Mouse (Mus musculus) inflammation-experienced regulatory T-cells, adult 6 months (primary cell): ENCODE measurements around the gene Tcirg1. TPM values are rescaled to one million over a fixed set of nuclear protein-coding genes. Genes with fewer than 3 reads are reported as not detected.

Experiments
- ATAC-seq: one replicate; pipeline ENCODE4 v1.8.0; 2017
- polyA plus RNA-seq, 3 experiments: library from polyadenylated mRNA; unstranded; fragments of 100-300 nt; shearing (Covaris generic); gene quantifications; one replicate each; pipeline ENCODE4 v1.2.1; 2017

Gene Tcirg1
- 10 to 100 TPM; 57.2 to 85.0 (median 60.4) TPM for polyA plus RNA-seq

DNA sequence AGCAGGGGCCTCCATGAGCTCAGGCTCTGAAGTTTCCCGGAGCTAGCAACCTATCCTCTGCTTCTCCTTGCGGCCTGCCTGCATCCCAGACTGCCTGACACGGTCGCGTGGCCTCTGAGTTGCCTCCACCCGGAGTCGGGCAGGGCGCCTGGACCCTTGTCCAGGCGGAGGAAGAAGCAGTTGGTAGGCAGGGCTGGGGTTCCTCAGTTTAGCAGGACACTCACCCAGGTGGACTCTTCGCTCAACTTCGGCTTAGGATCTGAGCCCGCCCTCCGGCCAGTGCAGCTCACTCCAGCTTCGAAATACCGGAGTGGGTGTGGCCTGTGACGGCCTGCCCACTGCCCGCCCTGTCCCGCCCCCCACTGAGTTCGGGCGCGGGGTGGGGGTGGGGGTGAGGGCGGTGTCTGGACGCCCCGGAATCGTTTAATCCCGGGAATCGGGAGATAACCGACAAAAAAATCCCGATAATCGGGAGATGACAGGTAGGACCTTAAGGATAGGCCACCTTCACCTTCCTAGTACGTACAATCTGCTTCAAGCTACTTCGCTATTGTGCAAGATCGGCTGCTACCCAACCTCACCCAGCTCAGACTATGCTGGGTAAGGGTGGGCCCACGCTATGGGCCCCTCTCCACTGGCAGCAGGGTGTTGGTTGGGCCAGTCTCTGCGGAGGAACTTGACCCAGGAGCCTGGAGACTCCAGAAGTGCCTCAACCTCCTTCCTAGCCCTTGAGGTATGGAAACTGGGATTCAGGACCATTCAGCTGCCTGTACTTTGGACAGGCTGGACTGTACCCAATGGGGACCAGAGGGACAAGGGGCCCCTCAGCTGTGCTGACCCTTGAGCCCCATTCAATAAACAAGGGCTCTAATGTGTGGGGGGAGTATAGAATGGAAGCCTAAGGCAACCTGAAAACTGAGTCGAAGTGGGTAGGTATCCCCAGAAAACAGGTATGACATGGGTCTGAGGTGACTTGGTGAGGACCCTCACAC, at the start of gene Tcirg1:
Tcirg1 (minus strand) TSS at position 339 of the 992 bp plus-strand sequence.
- ATAC-seq, result peak; percentile 80

DNA sequence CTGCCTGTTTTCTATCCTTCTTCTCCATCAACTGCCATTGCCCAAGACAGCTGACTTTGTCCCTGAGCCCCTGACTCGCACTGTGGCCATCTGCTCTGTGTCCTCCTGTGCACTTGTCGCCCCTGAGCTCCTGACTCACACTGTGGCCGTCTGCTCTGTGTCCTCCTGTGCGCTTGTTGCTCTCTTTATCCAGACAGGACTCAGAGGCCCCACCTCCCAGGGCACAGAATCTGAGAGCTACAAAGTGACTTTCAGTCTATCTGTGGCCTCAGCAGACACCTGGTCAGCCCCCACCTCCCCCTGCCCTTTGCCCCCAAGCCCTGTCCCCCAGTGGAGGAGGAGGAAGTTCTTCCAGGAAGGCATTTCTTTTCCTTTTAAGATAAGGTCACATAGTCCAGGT, 48.9 kb upstream of the Tcirg1 start:
- ATAC-seq, result no peak

DNA sequence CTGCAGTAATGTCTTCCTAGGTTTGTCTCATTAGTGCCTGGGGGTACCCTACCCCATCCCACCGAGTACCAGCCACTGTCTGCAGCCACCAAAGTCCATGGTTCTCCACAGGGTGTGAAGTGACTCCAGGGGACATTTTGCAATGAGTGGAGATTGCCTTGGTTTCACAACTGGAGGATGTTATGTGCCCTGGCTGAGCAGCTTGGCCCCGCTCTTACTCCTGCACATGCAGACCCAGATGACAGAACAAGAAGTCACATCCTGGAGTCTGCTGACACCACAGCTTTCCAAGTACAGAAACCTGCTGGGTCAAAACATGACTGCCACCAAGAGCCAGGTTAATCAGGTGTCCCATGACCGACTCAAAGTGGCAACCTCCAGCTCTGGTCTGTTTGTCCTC, 48.1 kb upstream of the Tcirg1 start:
- ATAC-seq, result no peak

DNA sequence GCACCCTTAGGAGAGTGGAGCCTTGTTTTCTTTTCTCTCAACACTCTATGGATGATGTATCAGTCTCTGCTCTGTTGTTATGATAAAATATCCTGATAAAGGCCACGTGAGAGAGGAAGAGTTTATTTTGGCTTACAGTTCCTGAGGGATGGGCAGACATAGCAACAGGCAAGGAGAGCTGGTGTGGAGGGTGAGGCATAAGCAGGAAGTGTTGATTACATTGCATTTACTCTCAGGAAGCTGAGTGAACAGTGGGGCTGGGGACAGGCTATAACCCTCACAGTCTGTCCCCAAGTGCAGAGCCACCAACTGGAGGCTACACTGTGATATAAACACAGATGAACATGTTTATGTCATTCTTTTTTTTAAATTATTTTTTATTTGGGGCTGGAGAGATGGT, 45.2 kb upstream of the Tcirg1 start:
- ATAC-seq, result no peak

DNA sequence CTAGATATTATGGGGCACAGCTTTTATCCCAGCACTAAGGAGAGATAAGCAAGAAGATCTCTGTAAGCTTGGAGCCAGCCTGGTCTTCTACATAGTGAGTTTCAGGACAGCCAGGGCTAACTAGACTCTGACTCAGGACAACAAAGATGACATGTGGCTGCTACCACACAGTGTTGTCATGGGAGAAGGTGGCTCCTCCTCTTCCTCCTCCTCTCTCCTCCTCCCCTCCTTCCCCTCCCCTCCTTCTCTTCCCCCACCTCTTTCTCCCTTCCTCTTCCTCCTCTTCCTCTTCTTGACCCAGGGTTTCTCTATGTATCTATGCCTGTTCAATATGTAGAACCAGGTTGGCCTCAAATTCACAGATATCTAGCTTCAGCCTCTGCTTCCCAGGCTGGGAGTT, 44.5 kb upstream of the Tcirg1 start:
- ATAC-seq, result no peak

DNA sequence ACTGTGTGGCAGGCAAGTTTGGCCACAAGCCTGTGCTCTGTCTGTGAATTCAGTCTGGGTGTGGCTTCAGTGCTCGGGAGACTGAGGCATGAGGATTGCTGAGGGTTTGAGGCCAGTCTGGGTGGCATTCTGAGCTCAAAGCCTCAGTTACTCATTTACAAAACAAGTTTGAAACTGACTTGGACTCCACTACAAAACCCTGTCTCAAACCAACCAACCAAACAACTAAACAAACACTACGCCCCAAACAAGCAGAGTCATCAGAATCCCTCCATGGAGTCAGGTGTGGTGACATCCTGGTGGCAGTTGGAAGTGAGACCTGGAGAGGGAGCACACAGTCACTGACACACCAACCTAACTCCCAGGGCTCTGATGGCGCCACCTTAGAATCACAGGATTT, 43.4 kb upstream of the Tcirg1 start:
- no peak for ATAC-seq

DNA sequence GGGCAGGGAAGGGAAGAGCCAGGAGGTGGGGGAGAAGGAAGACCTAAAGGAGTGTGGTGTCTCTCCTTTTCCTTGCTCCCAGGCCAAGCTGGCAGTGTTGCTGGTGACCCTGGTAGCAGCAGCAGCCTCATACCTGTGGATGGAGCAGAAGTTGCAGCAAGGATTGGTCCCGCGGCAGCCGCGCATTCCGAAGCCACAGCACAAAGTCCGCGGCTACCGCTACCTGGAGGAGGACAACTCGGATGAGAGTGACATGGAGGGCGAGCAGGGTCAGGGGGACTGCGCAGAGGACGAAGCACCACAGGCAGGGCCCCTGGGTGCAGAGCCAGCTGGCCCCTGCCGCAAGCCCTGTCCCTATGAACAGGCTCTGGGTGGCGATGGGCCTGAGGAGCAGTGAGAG, 41.6 kb upstream of the Tcirg1 start:
- ATAC-seq, result no peak

DNA sequence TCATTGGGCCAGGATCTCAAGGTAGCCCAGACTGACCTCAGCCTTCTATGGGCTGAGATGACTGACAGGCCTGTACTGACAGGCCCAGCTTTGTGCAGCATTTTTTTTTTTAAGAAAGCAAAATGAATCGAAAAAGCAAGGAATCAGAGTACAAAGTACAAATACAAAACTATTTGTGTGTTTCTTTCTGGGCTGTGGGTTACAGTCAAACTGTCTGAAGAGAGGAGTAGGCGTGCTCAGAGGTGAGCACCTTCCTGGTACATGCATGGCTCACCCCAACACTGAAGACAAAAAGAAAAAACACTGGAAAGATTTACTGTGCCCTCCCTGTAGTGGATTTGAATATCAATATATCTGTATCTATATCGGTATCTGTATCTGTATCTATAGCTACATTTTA, 40.9 kb upstream of the Tcirg1 start:
- no peak for ATAC-seq

DNA sequence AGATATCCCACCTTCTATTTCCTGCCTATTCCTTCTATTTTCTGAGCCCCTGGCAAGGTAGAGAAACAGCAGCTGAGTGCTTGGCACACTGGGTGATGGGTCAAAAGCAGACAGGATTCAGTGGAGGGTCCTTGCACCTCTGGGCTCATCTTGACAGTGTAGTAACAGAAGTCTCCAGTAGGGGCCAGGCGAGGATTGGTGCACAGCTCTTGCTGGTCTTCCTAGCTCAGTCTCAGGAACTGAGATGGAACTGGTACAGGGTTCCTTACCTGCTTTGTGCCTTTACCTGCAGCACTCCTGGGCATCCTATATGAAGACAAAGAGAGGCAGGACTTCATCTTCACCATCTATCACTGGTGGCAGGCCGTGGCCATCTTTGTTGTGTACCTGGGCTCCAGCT, 39.8 kb upstream of the Tcirg1 start:
- ATAC-seq, result peak; percentile 43

DNA sequence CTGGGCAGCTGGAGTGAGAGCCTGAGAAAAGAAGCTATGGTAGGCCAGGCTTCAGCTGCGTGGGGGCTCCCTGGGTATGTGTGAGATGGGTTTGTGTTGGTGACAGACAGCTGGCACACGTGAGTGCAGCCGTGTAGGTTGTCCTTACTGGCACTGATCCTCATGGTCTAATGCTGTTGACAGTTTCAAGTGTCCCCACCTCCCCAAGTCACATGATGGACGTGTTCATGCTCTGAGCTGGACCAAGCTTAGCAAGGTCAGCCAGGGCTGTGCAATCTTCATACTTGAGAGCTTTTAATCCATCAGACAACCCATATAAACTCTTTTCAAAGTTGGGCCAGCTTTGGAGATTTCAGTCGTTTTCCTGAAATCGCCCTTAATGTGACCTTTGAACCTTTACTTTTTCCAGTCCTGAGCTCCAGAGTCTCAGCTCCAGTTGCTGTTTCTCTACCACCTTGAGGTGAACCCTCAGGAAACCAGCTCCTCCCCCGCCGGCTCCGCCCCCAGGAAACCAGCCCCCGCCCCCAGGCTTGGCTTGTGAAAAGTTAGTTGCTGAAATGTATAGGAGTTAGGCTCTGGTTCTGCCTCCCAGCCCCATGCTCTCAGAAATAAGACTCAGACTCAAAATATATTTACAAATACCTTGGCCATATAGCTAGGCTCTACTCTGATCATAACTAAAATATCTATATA, 39.1 kb upstream of the Tcirg1 start:
- no peak for ATAC-seq

DNA sequence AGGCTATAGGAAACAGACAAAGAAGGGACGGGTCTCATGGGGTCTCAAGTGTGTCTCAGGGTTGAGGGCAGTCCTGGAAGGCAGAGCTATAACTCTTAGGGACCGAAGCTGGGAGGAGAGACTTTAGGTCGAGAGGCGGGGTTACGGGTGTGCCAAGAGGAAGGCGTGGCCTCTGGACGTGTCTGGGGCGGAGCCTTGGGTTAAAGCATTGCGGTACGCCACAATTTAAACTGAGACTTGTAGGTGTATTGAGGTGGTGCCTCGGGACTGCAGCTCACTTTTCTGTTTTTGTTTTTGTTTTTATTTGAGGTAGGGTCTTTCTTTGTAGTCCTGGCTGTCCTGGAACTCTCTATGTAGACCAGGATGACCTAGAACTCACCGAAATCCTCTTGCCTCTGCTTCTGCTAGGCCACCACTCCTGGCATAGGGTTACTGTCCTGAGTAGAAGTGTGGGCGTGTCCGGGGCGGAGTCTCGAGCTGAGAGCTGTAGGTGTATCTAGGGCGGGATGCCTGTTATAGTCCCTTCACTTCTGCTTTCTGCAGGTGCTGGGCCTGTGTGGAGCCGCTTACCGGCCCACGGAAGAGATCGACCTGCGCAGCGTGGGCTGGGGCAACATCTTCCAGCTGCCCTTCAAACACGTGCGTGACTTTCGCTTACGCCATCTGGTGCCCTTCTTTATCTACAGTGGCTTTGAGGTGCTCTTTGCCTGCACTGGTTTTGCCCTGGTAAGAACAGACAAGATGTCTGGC, 36.2 kb upstream of the Tcirg1 start:
- peak; percentile 71 for ATAC-seq

DNA sequence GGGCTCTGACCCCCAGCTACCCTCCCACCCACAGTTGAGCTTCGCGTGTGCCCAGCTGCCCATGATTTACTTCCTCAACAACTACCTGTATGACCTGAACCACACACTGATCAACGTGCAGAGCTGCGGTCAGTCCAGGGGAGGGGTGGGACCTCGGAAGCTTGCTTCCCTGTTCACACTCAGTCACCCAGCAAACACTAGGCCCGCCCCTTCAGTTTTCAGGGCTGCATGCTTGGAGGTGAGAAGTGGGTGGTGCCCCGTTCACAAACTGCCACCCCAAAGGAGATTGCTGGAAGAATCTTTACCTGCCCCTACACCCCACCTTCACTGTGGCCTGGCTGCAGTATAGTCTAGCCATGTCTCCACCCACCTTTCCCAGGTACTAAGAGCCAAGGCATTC, 35.4 kb upstream of the Tcirg1 start:
- ATAC-seq, result no peak

DNA sequence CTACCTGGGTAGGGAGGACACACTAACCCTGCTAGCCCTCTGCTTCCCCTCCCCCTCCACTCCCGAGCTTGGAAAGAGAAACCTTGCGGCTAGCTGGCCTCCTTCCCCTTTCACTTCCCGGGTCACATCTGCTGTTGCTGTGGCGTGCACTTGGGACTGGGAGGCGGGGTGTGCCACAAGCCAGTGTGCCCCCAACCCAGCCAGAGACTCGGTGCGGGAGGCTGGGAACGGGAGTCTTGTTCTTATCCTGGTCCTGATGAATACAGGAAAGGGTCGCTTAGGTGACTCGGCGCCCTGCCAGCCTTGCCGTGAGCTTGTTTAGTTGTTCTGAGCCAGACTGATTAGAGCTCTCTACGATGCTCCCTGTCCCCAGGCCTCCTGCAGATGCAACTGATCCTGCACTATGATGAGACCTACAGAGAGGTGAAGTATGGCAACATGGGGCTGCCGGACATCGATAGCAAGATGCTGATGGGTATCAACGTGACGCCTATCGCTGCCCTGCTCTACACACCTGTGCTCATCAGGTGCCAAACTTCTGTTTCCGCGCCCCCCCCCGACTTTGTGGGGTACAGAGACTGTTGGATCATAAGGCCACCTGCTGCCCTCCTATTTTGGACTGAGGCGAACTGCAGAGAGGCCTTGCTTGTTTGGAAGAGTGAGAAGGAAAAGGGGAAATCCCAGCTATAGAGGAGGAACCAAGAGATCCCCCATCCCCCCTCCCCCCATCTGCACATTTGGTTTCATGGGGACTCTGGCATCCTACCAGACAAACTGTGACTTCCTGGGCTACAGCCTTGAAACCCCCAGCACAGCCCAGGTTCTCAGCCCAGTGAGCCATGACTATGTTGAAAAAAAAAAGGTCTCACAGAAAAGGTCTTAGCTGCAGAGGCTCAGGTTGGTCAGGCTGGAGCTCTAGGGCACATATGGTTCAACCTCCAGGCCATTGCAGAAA, 29.2 kb upstream of the Tcirg1 start:
- ATAC-seq, result peak; percentile 39

DNA sequence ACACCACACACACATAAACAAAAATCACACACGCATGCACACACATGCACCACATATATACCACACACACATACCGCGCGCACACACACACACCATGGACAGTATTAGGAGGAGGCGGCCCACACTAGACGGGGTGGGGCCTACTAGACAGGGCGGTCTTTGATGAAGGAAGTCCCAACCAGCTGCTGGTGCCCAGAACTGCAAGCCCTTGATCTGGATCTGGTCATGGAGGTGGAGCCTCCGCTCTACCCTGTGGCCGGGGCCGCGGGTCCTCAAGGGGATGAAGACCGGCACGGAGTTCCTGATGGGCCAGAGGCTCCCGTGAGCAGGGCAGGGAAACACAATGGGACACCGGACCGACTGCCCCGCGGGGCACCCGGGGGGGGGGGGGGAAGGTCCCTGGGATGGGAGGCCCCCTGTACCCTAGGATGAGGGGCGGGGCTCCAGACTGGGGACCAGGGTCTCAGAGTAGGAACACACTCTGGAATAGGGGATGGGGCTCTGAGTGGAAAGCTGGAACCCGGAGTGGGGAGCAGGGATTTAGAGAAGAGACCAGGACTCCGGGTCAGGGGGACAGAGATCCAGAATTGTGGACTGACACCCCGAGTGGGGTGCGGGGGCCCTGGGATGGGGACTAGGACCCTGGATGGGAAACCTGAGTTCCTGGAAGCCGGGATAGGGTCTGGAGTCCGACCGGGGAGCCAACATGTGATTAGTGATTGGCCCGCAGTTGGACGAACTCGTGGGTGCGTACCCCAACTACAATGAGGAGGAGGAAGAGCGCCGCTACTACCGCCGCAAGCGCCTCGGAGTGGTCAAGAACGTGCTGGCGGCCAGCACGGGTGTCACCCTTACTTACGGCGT, 28.3 kb upstream of the Tcirg1 start, which contains the start of gene Unc93b1:
Unc93b1 (plus strand) TSS at position 155 of the 864 bp plus-strand sequence.
- ATAC-seq, result peak; percentile 93

DNA sequence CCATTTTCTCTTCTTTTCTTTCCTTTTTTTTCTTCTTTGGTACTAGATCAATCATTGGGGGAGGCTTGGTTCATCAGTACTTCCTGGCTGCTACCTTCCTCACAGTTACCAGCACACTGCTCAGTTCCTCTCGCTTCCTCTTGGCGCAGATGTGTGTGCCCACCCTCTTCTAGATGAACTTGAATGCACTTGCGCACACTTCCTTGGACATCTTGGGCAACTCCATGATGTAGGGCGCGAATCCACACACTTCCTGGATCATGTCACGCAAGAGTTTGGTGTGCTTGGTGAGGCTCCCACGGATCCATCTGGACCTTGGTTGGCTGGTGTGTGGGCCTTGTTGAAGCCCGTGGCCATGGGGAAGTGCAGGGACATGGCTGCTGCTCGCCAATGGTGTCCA, 24.8 kb upstream of the Tcirg1 start:
- no peak for ATAC-seq

DNA sequence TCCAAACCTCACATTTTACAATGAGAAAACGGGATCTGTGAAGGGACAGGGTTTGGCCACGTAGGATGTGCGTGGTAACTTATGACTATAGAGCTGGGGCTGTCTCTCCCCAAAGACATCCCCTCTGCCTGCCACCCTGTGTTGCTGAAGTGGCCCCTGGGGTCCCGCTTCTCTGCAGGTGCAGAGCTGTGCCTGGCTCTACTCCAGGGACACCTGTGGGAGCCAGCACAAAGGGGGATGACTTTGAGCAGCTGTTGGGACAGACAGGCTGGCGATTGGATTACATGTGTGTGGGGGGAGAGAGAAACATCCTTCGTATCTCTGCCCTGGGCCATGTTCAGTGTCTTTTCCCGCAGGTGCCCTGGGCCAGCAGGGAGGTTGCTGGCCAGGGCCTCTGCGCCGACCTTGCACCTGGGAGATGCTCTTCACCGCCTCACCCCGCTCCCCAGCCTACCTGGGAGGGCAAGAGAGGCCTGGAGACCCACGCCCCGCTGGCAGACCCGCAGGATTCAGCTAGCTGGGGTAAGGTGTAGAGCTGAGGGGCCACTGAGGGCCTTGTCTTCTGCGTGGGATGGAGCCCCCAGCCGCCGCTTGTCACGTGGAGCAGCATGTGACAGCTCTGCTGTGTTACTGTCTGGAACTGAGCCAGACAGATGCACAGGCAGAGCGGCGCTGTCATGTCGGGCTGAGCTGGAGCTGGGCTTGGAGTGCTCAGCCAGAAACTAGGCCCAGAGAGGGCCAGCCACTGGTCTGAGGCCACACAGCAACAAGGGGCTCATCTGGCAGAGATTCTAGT, 23.5 kb upstream of the Tcirg1 start:
- no peak for ATAC-seq

DNA sequence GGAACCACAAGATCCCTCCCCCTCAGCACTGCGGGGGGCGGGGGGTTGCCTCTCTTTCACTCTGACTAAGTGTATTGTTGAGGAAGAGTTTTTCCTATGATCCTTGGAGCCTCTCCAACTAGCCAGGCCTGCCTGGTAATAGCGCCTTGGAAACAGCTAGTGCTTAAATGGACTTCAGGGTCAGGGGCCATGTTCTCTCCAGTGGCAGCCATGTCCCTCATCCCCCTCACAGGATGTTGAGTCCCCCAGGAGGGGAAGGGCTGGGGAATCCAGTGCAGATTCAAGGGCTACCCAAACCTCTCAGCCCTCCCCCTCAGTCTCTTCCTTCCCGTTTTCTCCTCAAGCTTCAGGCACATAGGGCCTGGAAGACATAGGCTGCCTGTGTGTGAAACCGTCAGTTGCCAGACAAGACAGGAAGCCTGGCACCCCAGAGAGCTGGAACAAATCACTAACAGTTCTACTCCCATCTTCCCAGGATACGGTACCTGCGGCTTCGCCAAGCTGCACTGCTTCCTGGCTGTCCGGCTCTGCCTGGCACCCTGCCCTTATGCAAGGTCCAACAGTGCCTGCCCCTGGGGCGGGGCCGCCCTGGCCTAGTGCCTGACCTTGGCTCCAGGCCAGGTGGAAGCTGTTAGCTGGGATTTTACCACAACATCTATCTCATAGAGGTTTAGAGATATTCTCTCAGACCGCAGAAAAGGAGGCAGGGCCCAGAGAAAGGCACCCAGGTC, 22.4 kb upstream of the Tcirg1 start, which contains the start of gene Aldh3b1:
Aldh3b1 (minus strand) TSS at position 598 of the 731 bp plus-strand sequence.
- ATAC-seq, result no peak

DNA sequence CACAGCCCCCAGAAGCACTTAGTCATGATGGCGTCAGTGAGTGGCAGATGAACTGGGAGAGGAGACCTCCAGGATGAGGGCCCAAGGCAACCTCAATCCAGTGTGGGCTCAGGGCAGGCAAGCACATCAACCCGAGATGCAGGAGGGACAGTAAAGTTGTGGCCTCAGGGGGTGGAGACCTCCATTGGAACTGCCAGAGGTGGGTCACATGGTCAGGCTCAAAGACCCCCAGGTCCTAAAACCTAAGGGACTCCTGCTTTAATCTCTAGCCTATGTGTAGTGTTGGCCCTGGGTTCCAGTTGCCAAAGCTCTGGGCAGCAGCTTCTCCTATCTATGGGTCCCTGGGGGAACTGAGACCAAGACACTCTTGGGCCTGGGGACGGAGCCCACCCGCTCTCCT, 21.8 kb upstream of the Tcirg1 start:
- ATAC-seq, result no peak

DNA sequence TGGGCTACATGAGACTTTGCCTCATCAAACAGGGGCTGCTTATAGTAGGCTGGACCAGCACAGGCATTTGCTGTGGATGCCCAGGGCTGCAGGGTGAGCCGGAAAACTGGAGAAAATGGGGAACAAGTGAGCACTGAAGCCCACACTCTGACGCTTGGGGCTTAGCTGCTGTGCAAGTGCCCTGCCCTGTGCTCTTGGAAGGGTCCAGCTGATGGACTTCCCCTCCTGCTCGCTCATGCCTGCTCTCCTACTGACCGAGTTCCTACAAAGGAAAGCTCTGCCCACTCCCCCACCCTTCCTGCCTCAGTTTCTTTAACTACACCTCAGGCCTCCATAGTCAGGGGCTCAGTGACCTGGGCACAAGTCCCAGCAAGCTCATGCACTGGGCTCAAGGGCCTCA, 21.1 kb upstream of the Tcirg1 start:
- no peak for ATAC-seq
